Mouse (Mus musculus) bone marrow macrophage, adult 2 months (primary cell): ENCODE results near the gene Cdc37l1. TPM values are rescaled to one million over a fixed set of nuclear protein-coding genes. Genes with fewer than 3 reads are reported as not detected.
A peak's percentile ranks its signal among the peaks of the same experiment; 100 is the strongest.

ENCODE experiments used
- H3K27ac ChIP-seq: 2 replicates; pipeline ENCODE4 v1.5.1; 2012; ENCODE audit warnings: low read depth, low read length; ENCODE audit not compliant: insufficient read depth
- H3K4me1 ChIP-seq: 2 replicates; pipeline ENCODE4 v1.6.1; 2012; ENCODE audit warnings: low read length; ENCODE audit not compliant: control insufficient read depth, insufficient read depth
- H3K4me3 ChIP-seq: 2 replicates; pipeline ENCODE4 v1.5.1; 2012; ENCODE audit warnings: mild to moderate bottlenecking, low read length, moderate library complexity; ENCODE audit not compliant: insufficient read depth
- CTCF ChIP-seq: IDR thresholded peaks from 2 replicates; pipeline ENCODE4 v1.5.1; 2012; ENCODE audit warnings: low read depth, mild to moderate bottlenecking, low read length, moderate library complexity
- POLR2A ChIP-seq: IDR thresholded peaks from 2 replicates; pipeline ENCODE4 v1.6.1; 2012; ENCODE audit warnings: mild to moderate bottlenecking, low read depth, low read length, borderline replicate concordance
- polyA plus RNA-seq: library from polyadenylated mRNA; stranded (reverse); fragments of >200 nt; gene quantifications from 2 replicates; pipeline ENCODE4 v1.2.4, GENCODE M21; 2012; ENCODE audit not compliant: missing spikeins, insufficient read depth, insufficient read length

The Cdc37l1 gene
- polyA plus RNA-seq = 30.6 and 31.0 TPM in 2 replicates

GRCm38 (mm10) chr19:28990194-28990589 lies at the start of gene Cdc37l1:
Cdc37l1 (plus strand) TSS chr19:28990352.
- Histone ChIP-seq H3K4me1 (peaks cover 18% of the 10 kb centered on the region), H3K27ac (peak within 1 kb of the TSS; percentile 37), H3K4me3 (peak within 1 kb of the TSS; percentile 70)
- TF ChIP-seq CTCF (no peak), POLR2A (no peak)

- no peak overlapping the region for H3K4me3 ChIP-seq
- TF ChIP-seq POLR2A (no peak), CTCF (no peak)
- no peak overlapping the region for H3K27ac ChIP-seq
- H3K4me1 ChIP-seq = no peaks in the 10 kb centered on the region
Measured at GRCm38 (mm10) chr19:28941271-28941670, 48.9 kb upstream of the Cdc37l1 start.

GRCm38 (mm10) chr19:28946782-28947181 lies 43.4 kb upstream of the Cdc37l1 start:
- H3K27ac ChIP-seq = no peak overlapping the region
- TF ChIP-seq CTCF = no peak
- TF ChIP-seq POLR2A = no peak
- no peak overlapping the region for H3K4me3 ChIP-seq
- no peaks in the 10 kb centered on the region for H3K4me1 ChIP-seq

GRCm38 (mm10) chr19:28947311-28947710 lies 42.8 kb upstream of the Cdc37l1 start:
- Histone ChIP-seq H3K4me1 (no peaks in the 10 kb centered on the region), H3K4me3 (no peak overlapping the region), H3K27ac (no peak overlapping the region)
- no peak for TF ChIP-seq POLR2A
- no peak for TF ChIP-seq CTCF

- TF ChIP-seq CTCF (no peak), POLR2A (no peak)
- Histone ChIP-seq H3K27ac (no peak overlapping the region), H3K4me1 (no peaks in the 10 kb centered on the region), H3K4me3 (no peak overlapping the region)
Measured at GRCm38 (mm10) chr19:28951251-28951650, 38.9 kb upstream of the Cdc37l1 start.

- no peak for TF ChIP-seq CTCF
- TF ChIP-seq POLR2A = no peak
- Histone ChIP-seq H3K4me3 (peak overlapping the region; percentile 86), H3K4me1 (peaks cover 14% of the 10 kb centered on the region), H3K27ac (no peak overlapping the region)
Measured at GRCm38 (mm10) chr19:28963113-28963512, 27.0 kb upstream of the Cdc37l1 start.

GRCm38 (mm10) chr19:28963513-28963841 lies 26.7 kb upstream of the Cdc37l1 start:
- TF ChIP-seq POLR2A (no peak), CTCF (no peak)
- Histone ChIP-seq H3K4me1 (peaks cover 14% of the 10 kb centered on the region), H3K4me3 (peak overlapping the region; percentile 86), H3K27ac (no peak overlapping the region)

- TF ChIP-seq POLR2A = no peak
- no peak for TF ChIP-seq CTCF
- Histone ChIP-seq H3K4me3 (peak within 1 kb of the TSS; percentile 86), H3K27ac (no peak within 1 kb of the TSS), H3K4me1 (peaks cover 14% of the 10 kb centered on the region)
Measured at GRCm38 (mm10) chr19:28963842-28964551, 26.2 kb upstream of the Cdc37l1 start, which contains the start of gene Plpp6. Plpp6 (plus strand) TSS chr19:28963953.

- H3K4me1 ChIP-seq = peaks cover 14% of the 10 kb centered on the region
- no peak for TF ChIP-seq POLR2A
- no peak for TF ChIP-seq CTCF
- peak overlapping the region; percentile 86 for H3K4me3 ChIP-seq
- H3K27ac ChIP-seq = no peak overlapping the region
Measured at GRCm38 (mm10) chr19:28964552-28964903, 25.6 kb upstream of the Cdc37l1 start.

- Histone ChIP-seq H3K27ac (no peak within 1 kb of the TSS), H3K4me3 (no peak within 1 kb of the TSS), H3K4me1 (peaks cover 14% of the 10 kb centered on the region)
- TF ChIP-seq CTCF (no peak), POLR2A (no peak)
Measured at GRCm38 (mm10) chr19:28967652-28968051, 22.5 kb upstream of the Cdc37l1 start, which contains the start of gene 4430402I18Rik. 4430402I18Rik (minus strand) TSS chr19:28967800.
